Mouse (Mus musculus) myocyte (in vitro differentiated cells): ENCODE results near the gene Myo1e.

Experiments
- E2F4 ChIP-seq: IDR thresholded peaks from one replicate; pipeline ENCODE4 v1.6.1; 2011; ENCODE audit warnings: mild to moderate bottlenecking, control low read depth, moderate library complexity; ENCODE audit not compliant: insufficient read depth
- POLR2A ChIP-seq: IDR thresholded peaks from one replicate; pipeline ENCODE4 v1.6.1; 2011; ENCODE audit warnings: low read depth, mild to moderate bottlenecking, control low read depth, moderate library complexity; ENCODE audit not compliant: insufficient read length
- POLR2AphosphoS2 ChIP-seq: IDR thresholded peaks from one replicate; pipeline ENCODE4 v1.6.1; 2011; ENCODE audit warnings: low read depth, control low read depth; ENCODE audit not compliant: insufficient read length

DNA sequence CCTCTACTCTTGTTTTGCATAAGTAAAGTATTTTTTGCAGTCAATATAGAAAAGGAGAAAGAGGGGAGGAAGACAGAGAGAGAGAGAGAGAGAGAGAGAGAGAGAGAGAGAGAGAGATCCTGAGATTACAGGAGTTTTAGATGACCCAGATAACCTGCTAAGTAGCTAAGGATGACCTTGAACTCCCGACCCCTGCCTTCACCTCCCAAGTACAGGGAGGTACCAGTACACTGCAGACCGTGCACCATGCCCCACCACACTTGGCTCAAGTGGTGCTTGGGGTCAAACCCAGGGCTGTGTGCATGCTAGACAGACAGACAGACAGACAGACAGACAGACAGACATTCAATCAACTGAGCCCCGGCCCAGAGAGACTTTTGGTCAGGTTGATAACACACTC, 69.9 kb downstream of the Myo1e start:
- no peak for TF ChIP-seq POLR2A
- TF ChIP-seq POLR2AphosphoS2, result no peak
- no peak for TF ChIP-seq E2F4
